Mouse (Mus musculus) R1 (cell line): ENCODE results near the gene Hoxd11.

Experiments
- DNase-seq: peaks from one replicate; pipeline ENCODE4 v3.0.0-alpha.2; 2018; ENCODE audit warnings: low read depth, low spot score

Hoxd11 gene

DNA sequence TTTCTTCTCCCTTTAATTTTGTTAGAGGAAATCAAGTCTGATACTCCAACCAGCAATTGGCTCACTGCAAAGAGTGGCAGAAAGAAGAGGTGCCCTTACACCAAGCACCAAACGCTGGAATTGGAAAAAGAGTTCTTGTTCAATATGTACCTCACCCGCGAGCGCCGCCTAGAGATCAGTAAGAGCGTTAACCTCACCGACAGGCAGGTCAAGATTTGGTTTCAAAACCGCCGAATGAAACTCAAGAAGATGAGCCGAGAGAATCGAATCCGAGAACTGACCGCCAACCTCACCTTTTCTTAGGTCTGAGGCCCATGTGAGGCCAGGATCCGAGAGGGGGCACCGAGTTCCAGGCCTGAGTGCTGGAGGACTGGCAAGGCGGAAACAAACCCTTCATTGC is 14.7 kb downstream of the Hoxd11 start:
- DNase-seq, result peak; percentile 86

DNA sequence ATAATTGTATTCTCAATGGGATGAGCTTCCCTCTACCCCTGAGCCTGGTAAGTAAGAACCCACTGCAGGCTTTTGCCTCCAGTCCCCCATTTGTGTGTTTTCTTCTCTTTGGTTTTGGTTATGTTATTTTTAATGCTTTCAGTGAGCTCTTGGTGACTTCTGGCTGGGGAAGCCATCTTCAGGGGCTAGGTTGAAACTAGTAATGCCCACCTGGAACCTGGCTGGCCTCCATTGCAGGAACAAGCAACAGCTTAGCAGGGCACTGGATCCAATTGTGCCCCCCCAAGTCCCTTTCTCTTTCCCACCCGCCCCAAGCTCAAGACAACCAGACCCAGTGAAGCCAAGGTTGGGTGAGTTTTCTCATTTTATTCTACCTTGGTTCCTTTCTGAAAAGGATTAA is 16.0 kb downstream of the Hoxd11 start:
- no peak for DNase-seq

GRCm38 (mm10) chr2:74695813-74696430 is 16.6 kb downstream of the Hoxd11 start:
- DNase-seq, result no peak

DNA sequence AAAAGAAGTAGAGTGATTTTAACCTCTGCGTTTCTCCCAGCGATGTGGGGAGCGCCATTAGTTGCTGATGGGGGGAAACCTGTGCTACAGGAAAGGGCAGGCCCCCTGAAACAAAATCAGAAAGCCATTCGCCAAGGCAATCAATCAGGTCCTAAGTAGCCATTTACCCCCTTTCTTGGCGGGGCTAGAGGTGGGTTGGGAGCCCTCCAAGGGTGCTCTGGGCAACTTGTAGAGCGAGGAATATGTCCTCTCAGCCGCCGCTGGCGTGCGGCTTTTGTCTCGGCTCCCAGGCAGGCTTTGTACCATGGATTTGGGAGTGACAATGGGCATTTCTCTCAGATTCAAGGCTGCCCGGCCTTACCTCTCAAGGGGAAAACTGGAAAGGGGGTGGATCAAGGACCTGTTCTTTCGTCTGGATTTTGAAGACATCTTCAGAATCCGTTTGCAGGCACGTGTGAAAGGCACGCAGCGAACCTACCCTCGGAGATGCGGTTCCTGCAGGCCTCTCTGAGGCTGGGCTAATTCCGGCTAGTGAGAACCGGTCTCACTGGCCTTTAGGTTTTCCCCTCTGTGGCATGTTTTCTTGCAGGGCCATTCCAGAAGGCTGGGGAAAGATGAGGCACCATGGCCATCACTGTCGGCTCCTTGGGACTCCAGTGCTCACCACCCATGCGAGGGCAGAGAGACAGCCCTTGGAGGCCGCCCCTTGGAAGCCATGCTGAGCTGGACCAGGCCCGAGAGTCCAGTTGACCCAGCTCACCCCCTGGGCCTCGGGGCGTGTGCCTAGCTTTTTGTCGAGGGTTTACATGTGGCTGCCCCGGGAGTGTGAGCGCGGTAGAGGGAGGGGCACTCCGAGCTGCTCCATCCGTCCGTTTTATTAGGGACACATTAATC is 17.3 kb downstream of the Hoxd11 start:
- peak; percentile 21 for DNase-seq

GRCm38 (mm10) chr2:74697567-74698121 is 18.3 kb downstream of the Hoxd11 start, which contains the start of gene Hoxd9:
Hoxd9 (plus strand) TSS chr2:74697727.
- peak; percentile 79 for DNase-seq

- DNase-seq, result peak; percentile 55
Observed at GRCm38 (mm10) chr2:74698201-74699052, 19.1 kb downstream of the Hoxd11 start.

DNA sequence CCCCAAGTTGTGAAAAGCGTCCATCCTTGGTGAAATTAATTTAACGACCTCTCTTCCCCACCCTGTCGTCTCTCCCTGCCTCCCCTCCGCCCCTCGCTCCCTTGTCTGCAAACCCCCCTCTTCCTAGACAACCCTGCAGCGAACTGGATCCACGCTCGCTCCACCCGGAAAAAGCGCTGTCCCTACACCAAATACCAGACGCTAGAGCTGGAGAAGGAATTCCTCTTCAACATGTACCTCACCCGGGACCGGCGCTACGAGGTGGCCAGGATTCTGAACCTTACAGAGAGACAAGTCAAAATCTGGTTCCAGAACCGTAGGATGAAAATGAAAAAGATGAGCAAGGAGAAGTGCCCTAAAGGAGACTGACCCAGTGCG is 19.7 kb downstream of the Hoxd11 start:
- peak; percentile 42 for DNase-seq

GRCm38 (mm10) chr2:74699664-74700545 is 20.5 kb downstream of the Hoxd11 start:
- DNase-seq, result no peak

DNA sequence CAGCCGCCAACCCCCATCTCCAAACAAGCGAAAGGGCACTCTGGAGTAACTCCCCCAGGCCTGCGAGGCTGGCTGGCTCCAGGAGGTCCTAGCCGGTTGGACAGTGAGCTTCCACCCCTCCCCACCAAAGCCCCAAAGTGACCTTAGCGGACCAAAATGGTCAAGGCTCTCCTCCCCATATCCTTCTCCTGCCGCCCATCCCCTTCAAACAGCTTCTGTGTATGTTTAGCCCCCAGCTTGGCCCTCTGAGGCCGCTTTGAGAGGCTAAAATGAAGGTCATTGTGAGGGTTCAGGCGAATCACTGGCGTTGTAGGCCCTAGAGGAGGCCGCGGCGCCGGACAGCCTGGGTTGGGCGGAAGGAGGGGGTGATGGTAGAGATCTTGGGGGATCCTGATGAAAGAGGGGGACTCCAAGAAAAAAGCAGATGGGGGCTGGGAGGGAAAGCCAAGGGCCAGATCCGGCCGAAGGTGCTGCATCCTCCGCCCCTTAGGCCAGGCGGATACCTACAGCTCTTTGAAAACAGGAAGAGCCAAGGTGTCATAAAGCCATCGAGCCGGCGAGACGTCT is 21.3 kb downstream of the Hoxd11 start:
- no peak for DNase-seq

DNA sequence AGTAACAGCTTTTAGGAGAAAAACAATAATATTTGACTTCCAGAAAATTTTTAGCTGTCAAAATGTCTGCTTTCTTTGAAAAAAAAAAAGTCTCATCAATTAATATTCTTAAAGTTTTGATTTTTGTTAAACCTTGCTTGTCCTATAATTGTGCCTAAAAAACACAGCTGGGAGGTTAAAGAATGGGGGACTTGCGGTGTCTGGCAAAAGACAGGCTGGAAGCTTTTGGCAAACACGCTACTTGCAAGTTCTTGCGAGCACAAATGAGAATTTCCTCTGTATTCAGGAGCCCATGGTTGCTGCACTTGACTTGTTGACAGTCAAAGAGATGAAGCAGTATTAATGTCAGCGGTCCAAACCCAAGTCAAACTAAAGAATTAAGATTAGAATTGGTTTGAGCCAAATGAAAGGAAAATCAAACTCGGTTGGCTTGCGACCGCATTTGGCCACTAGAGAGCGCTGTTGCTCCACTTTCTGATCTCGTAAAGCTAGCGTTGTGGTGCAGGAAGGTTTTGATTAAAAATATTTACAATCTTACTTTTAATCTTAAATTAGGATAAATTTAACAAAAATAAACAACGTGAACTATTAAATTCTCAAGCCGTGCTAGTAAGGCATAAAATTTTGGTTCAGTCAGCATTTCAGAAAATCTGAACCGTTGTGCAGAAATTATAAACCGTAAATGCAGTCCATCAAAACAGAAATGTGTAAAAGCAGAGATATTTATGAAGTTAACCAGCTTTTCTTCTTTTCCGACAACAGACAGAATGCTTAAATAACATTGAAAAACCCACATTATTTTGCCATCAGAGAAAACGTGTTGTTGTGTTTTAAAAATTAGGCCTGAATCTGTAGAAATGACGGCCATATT is 22.8 kb downstream of the Hoxd11 start:
- no peak for DNase-seq

GRCm38 (mm10) chr2:74702820-74703219 is 23.5 kb downstream of the Hoxd11 start:
- no peak for DNase-seq

- no peak for DNase-seq
Observed at GRCm38 (mm10) chr2:74703317-74703716, 24.0 kb downstream of the Hoxd11 start.

- DNase-seq, result peak; percentile 28
Observed at GRCm38 (mm10) chr2:74703720-74704392, 24.5 kb downstream of the Hoxd11 start.

DNA sequence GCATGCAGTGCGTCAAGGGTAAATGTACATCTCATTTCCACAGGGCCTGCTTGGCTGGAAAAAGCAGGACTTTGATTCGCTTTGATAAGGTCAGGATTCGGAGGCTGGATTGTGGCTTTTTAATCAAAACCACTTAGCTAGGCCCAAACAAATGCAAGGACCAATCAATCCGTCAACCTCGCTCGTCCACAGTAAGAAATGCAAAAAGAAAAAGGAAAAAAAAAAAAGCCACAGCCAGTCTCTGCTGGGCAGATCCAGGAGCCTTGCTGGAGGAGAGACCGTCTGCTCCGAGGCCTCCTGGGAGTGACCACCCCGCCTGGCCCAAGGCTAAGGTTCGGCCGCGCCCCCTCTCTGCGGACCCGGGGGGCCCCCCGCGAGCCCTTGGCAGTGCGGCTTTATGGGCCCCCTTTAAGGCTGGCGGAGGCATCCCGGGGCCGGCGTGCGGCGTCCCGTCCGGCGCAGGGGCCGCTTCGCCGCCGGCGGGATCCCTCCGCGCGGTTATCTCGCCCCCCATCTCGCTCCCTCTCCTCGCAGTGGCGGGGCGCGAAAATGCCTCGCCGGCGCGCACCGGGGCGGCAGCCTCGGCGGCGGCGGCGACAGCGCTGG is 25.1 kb downstream of the Hoxd11 start, which contains the start of gene Hoxd8:
TSS of gene Hoxd8 (plus strand) at position 223 of the 606 bp plus-strand sequence.
- DNase-seq, result no peak

GRCm38 (mm10) chr2:74704999-74705466 is 25.7 kb downstream of the Hoxd11 start:
- DNase-seq, result no peak

- no peak for DNase-seq
Observed at GRCm38 (mm10) chr2:74705467-74706089, 26.2 kb downstream of the Hoxd11 start.

- no peak for DNase-seq
Observed at GRCm38 (mm10) chr2:74706393-74706960, 27.1 kb downstream of the Hoxd11 start.
